15 mouse cellular contexts compared by ENCODE assay signal in the genomic region with DNA sequence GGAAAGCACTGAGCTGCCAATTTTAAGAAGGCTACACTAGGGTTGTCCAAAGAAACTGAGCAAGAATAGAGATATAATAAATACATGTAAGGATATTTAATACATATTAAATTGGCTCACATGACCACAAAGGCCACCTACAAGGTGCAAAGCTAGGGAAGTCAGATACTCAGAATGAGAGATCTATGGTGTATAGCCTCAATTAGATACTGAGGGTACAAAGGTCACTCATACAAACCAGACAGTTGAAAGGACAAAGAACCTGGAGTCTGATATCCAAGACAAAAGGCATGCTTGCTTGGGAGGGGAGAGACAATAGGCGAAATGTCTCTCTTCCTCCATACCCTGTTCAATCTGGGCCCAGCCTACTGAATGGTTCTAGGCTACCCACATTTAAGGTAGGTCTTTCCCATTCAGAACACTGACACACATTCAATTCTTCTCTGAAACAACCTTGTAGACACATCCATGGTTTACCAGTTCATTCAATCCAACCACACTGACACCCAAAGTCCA.
"Had no signal": no experiment of that assay in that cellular context is flagged by ENCODE, and none has a peak within 500 bp of the region (broad histone marks: within the 10 kb centered on the region; RNA-seq: fewer than 3 reads in every experiment).

No protein-coding gene starts in this region.

- DNase-seq: kidney, adult 8-10 months; kidney, postnatal 10 days; kidney, postnatal 4 days; left cerebral cortex, postnatal 4 days; liver, postnatal 0 days; lung, embryonic 14.5 days; thymus, postnatal 25 days had no signal

- H3K9me3 ChIP-seq: kidney, embryonic 15.5 days; limb, embryonic 12.5 days; limb, embryonic 15.5 days; midbrain, embryonic 13.5 days had no signal

- H3K9ac ChIP-seq: kidney, embryonic 15.5 days; limb, embryonic 12.5 days; limb, embryonic 15.5 days; liver, embryonic 14.5 days; liver, postnatal 0 days; lung, embryonic 14.5 days; midbrain, embryonic 13.5 days had no signal

- ATAC-seq: liver, postnatal 0 days; lung, postnatal 0 days; midbrain, embryonic 13.5 days had no signal

- H3K27me3 ChIP-seq: kidney, embryonic 15.5 days; limb, embryonic 12.5 days; limb, embryonic 15.5 days; midbrain, embryonic 13.5 days had no signal

- H3K4me3 ChIP-seq: kidney, embryonic 15.5 days; limb, embryonic 12.5 days; limb, embryonic 15.5 days; midbrain, embryonic 13.5 days had no signal

- H3K4me2 ChIP-seq: kidney, embryonic 15.5 days; limb, embryonic 12.5 days; limb, embryonic 15.5 days; liver, embryonic 11.5 days; lung, embryonic 14.5 days; midbrain, embryonic 13.5 days had no signal

- H3K4me1 ChIP-seq: kidney, embryonic 15.5 days; limb, embryonic 12.5 days; limb, embryonic 15.5 days; midbrain, embryonic 13.5 days had no signal

- H3K27ac ChIP-seq: kidney, embryonic 15.5 days; limb, embryonic 12.5 days; limb, embryonic 15.5 days; liver, embryonic 14.5 days; macrophage; midbrain, embryonic 13.5 days had no signal
